9 mouse cellular contexts compared by ENCODE assay signal in the genomic region with DNA sequence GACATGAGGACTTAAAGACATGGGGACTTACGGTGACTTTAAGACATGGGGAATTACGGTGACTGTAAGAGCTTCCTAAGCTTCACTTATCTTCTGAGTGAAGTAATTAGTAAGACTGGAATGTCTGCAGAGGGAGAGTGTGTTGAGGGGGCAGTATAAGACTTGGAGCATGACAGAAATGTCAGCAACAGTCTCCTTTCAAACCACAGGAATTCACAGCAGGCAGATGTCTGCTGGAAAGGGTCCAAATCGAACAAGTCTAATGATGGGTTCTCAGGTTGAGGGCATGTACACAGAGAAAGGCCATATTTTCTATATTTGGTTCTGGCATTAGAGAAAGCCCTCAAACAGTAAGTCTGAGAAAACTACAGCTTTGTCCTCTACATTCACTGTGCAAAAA.
DNase-seq lines count a peak whose midpoint lies in the region; ATAC-seq lines count a peak whose summit lies in the region.
"Had no signal": no experiment of that assay in that cellular context is flagged by ENCODE, and none has a peak within 500 bp of the region (broad histone marks: within the 10 kb centered on the region; RNA-seq: fewer than 3 reads in every experiment).

No protein-coding gene starts in this region.

- WGBS in kidney, embryonic 14.5 days, result 69% methylated on average over 3 of the region's 3 CpGs
- whole genome bisulfite sequencing in neural tube, embryonic 14.5 days, result 70% methylated on average over 3 of the region's 3 CpGs
- 60% methylated on average over 3 of the region's 3 CpGs for WGBS in neural tube, embryonic 15.5 days
- 49% methylated on average over 3 of the region's 3 CpGs for WGBS in forebrain, embryonic 13.5 days

- H3K4me2 ChIP-seq in kidney, embryonic 14.5 days (replicated peaks; ENCODE audit: low read depth, low read length), result no peak overlapping the region
- no peak overlapping the region for H3K4me2 ChIP-seq in neural tube, embryonic 14.5 days (ENCODE audit: low read depth, low read length)
- H3K4me2 ChIP-seq in neural tube, embryonic 15.5 days, result no peak overlapping the region
- no peak overlapping the region for H3K4me2 ChIP-seq in forebrain, embryonic 13.5 days
- H3K4me2 ChIP-seq: liver, embryonic 13.5 days; midbrain, embryonic 11.5 days had no signal

- DNase-seq in kidney, adult 8-10 months, result no peak
- peak; percentile 2 for DNase-seq in retina, postnatal 7 days (ENCODE audit: low read depth, low spot score)
- DNase-seq in adrenal gland, postnatal 4 days (ENCODE audit: low spot score in 2 of 2), result no peak
- DNase-seq: liver, embryonic 13.5 days had no signal

- no peak overlapping the region for H3K4me3 ChIP-seq in kidney, embryonic 14.5 days (ENCODE audit: low read length)
- no peak overlapping the region for H3K4me3 ChIP-seq in neural tube, embryonic 14.5 days (ENCODE audit: low read depth, low read length)
- no peak overlapping the region for H3K4me3 ChIP-seq in neural tube, embryonic 15.5 days (replicated peaks)
- H3K4me3 ChIP-seq in forebrain, embryonic 13.5 days, result no peak overlapping the region
- H3K4me3 ChIP-seq: liver, embryonic 13.5 days had no signal

- no peaks in the 10 kb centered on the region for H3K36me3 ChIP-seq in kidney, embryonic 14.5 days (ENCODE audit: control insufficient read depth, insufficient read depth, low read length)
- H3K36me3 ChIP-seq in neural tube, embryonic 14.5 days (ENCODE audit: control insufficient read depth, insufficient read depth, low read length), result no peaks in the 10 kb centered on the region
- no peaks in the 10 kb centered on the region for H3K36me3 ChIP-seq in neural tube, embryonic 15.5 days
- no peaks in the 10 kb centered on the region for H3K36me3 ChIP-seq in forebrain, embryonic 13.5 days (ENCODE audit: poor library complexity, severe bottlenecking)
- H3K36me3 ChIP-seq: liver, embryonic 13.5 days had no signal

- H3K9ac ChIP-seq in kidney, embryonic 14.5 days (ENCODE audit: low read depth, low read length), result no peak overlapping the region
- no peak overlapping the region for H3K9ac ChIP-seq in neural tube, embryonic 14.5 days (replicated peaks; ENCODE audit: low read depth, low read length)
- H3K9ac ChIP-seq in neural tube, embryonic 15.5 days (replicated peaks), result no peak overlapping the region
- no peak overlapping the region for H3K9ac ChIP-seq in forebrain, embryonic 13.5 days
- H3K9ac ChIP-seq: liver, embryonic 13.5 days had no signal

- H3K9me3 ChIP-seq in kidney, embryonic 14.5 days (ENCODE audit: control insufficient read depth, low read length), result no peaks in the 10 kb centered on the region
- H3K9me3 ChIP-seq in neural tube, embryonic 14.5 days (ENCODE audit: control insufficient read depth, low read length), result no peaks in the 10 kb centered on the region
- no peaks in the 10 kb centered on the region for H3K9me3 ChIP-seq in neural tube, embryonic 15.5 days (replicated peaks)
- H3K9me3 ChIP-seq in forebrain, embryonic 13.5 days (replicated peaks), result no peaks in the 10 kb centered on the region
- H3K9me3 ChIP-seq: liver, embryonic 13.5 days had no signal

- no peaks in the 10 kb centered on the region for H3K4me1 ChIP-seq in kidney, embryonic 14.5 days (ENCODE audit: control insufficient read depth, insufficient read depth, low read length)
- no peaks in the 10 kb centered on the region for H3K4me1 ChIP-seq in neural tube, embryonic 14.5 days (ENCODE audit: control insufficient read depth, insufficient read depth, low read length)
- 0 out of 2 replicates have a peak, but pooled peaks cover 3% of the 10 kb centered on the region for H3K4me1 ChIP-seq in neural tube, embryonic 15.5 days
- H3K4me1 ChIP-seq in forebrain, embryonic 13.5 days, result 0 out of 2 replicates have a peak, but pooled peaks cover 6% of the 10 kb centered on the region
- H3K4me1 ChIP-seq: liver, embryonic 13.5 days had no signal

- H3K27me3 ChIP-seq in kidney, embryonic 14.5 days (ENCODE audit: control insufficient read depth, insufficient read depth, low read length), result no peaks in the 10 kb centered on the region
- no peaks in the 10 kb centered on the region for H3K27me3 ChIP-seq in neural tube, embryonic 14.5 days (ENCODE audit: control insufficient read depth, insufficient read depth, low read length)
- no peaks in the 10 kb centered on the region for H3K27me3 ChIP-seq in neural tube, embryonic 15.5 days (replicated peaks)
- no peaks in the 10 kb centered on the region for H3K27me3 ChIP-seq in forebrain, embryonic 13.5 days
- H3K27me3 ChIP-seq: liver, embryonic 13.5 days had no signal

- H3K27ac ChIP-seq in kidney, embryonic 14.5 days (ENCODE audit: low read depth, low read length), result no peak overlapping the region
- no peak overlapping the region for H3K27ac ChIP-seq in neural tube, embryonic 14.5 days (ENCODE audit: low read depth, low read length)
- H3K27ac ChIP-seq in neural tube, embryonic 15.5 days (replicated peaks), result no peak overlapping the region
- H3K27ac ChIP-seq in forebrain, embryonic 13.5 days, result no peak overlapping the region
- H3K27ac ChIP-seq: liver, embryonic 13.5 days had no signal

- ATAC-seq in kidney, embryonic 14.5 days (ENCODE audit: low FRiP score, low TSS enrichment), result peak; percentile 72
- peak; percentile 17; the same call in 1 of the 2 replicates for ATAC-seq in neural tube, embryonic 14.5 days (ENCODE audit: low read depth)
- no peak for ATAC-seq in neural tube, embryonic 15.5 days (ENCODE audit: low FRiP score)
- ATAC-seq in forebrain, embryonic 13.5 days, result peak; percentile 28; the same call in 1 of the 2 replicates
